Mouse (Mus musculus) limb, embryonic 14.5 days (tissue): ENCODE results near the gene Tpd52l1. TPM values are rescaled to one million over a fixed set of nuclear protein-coding genes. Genes with fewer than 3 reads are reported as not detected.

Source experiments
- ATAC-seq: fragments of 200-750 bp; cut with Nextera tagmentation; 2 replicates; pipeline ENCODE4 v1.8.0; 2017; ENCODE audit warnings: low read depth, moderate number of reproducible peaks, moderate TSS enrichment; ENCODE audit not compliant: low FRiP score
- DNase-seq: peaks from one replicate; pipeline ENCODE4 v3.0.0-alpha.2; 2015; ENCODE audit warnings: low spot score
- H3K27ac ChIP-seq: fragments of 300-500 bp; sonication (generic); replicated peaks from 2 replicates; pipeline ENCODE4 v1.5.1; 2014; ENCODE audit warnings: low read depth, mild to moderate bottlenecking, low read length, moderate library complexity, mixed read lengths
- H3K27me3 ChIP-seq: fragments of 300-500 bp; sonication (generic); 2 replicates; pipeline ENCODE4 v1.6.1; 2014; ENCODE audit warnings: low read length, mixed read lengths; ENCODE audit not compliant: control insufficient read depth, insufficient read depth
- H3K36me3 ChIP-seq: fragments of 300-500 bp; sonication (generic); 2 replicates; pipeline ENCODE4 v1.6.1; 2014; ENCODE audit warnings: mild to moderate bottlenecking, low read length, moderate library complexity, mixed read lengths; ENCODE audit not compliant: control insufficient read depth, insufficient read depth
- H3K4me1 ChIP-seq: fragments of 300-500 bp; sonication (generic); 2 replicates; pipeline ENCODE4 v1.6.1; 2014; ENCODE audit warnings: antibody characterized with exemption, low read length, mixed read lengths; ENCODE audit not compliant: control insufficient read depth, insufficient read depth
- H3K4me2 ChIP-seq: fragments of 300-500 bp; sonication (generic); replicated peaks from 2 replicates; pipeline ENCODE4 v1.6.1; 2014; ENCODE audit warnings: low read depth, mild to moderate bottlenecking, low read length, moderate library complexity; ENCODE audit not compliant: severe bottlenecking
- H3K4me3 ChIP-seq: fragments of 300-500 bp; sonication (generic); replicated peaks from 2 replicates; pipeline ENCODE4 v1.5.1; 2014; ENCODE audit warnings: low read length
- H3K9ac ChIP-seq: fragments of 300-500 bp; sonication (generic); 2 replicates; pipeline ENCODE4 v1.6.1; 2014; ENCODE audit warnings: mild to moderate bottlenecking, low read depth, low read length, moderate library complexity; ENCODE audit not compliant: severe bottlenecking
- H3K9me3 ChIP-seq: fragments of 300-500 bp; sonication (generic); 2 replicates; pipeline ENCODE4 v1.6.1; 2016; ENCODE audit warnings: low read length; ENCODE audit not compliant: control insufficient read depth
- POLR2A ChIP-seq: fragments of 200-500 bp; IDR thresholded peaks from 2 replicates; pipeline ENCODE4 v1.8.0; 2012; ENCODE audit warnings: inconsistent platforms, mild to moderate bottlenecking, moderate library complexity, borderline replicate concordance; ENCODE audit not compliant: insufficient read depth, insufficient read length; ENCODE audit errors: extremely low read depth
- WGBS: fragments of 180-500 bp; shearing (Covaris S2); extraction: QIAGEN DNeasy Blood & Tissue Kit; methylation state at CpG from one replicate; pipeline ENCODE4 v1.1.7; 2014; 5-methylcytosine and 5-hydroxymethylcytosine counted together
- polyA plus RNA-seq, 2 experiments: library from polyadenylated mRNA; depleted of rRNA in 1 of 2; stranded (reverse) in 1 of 2; unstranded in 1 of 2; fragments of >200 nt; fragmentation: Nextera tagmentation in 1 of 2; extraction: Ambion mirVana in 1 of 2; gene quantifications; 2 replicates each; pipeline versions ENCODE4 v1.2.1 to v1.2.3; 2012 to 2014

The Tpd52l1 gene
- polyA plus RNA-seq, 2 experiments, result 31.7 to 47.2 TPM

DNA sequence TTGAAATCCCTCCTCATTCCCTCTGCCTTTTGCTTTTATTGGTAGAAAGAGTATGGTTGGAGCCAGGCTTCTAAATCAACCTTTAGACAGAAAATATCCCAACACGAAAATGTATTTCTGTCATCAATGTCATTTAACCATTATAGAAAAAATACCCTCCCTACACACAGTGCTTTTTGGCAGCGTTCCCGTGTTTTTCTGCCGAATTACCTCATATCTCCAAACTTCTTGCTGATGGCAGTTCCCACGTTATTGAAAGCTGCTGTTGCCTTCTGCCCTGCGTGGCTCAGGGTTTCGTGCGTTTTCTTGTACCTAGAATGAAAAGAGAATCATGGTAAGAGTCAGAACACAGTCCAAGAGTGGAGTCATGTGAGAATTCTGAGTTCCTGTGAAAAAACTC, 99.4 kb downstream of the Tpd52l1 start:
- H3K4me3 ChIP-seq, result no peak overlapping the region
- no peak for TF ChIP-seq POLR2A
- DNase-seq, result peak; percentile 53
- H3K36me3 ChIP-seq, result no peaks in the 10 kb centered on the region
- 70% methylated on average over 8 of the region's 8 CpGs for WGBS
- H3K9me3 ChIP-seq, result no peaks in the 10 kb centered on the region
- H3K4me2 ChIP-seq, result no peak overlapping the region
- H3K9ac ChIP-seq, result no peak overlapping the region
- no peaks in the 10 kb centered on the region for H3K4me1 ChIP-seq
- no peak overlapping the region for H3K27ac ChIP-seq
- ATAC-seq, result no peak
- H3K27me3 ChIP-seq, result no peaks in the 10 kb centered on the region

DNA sequence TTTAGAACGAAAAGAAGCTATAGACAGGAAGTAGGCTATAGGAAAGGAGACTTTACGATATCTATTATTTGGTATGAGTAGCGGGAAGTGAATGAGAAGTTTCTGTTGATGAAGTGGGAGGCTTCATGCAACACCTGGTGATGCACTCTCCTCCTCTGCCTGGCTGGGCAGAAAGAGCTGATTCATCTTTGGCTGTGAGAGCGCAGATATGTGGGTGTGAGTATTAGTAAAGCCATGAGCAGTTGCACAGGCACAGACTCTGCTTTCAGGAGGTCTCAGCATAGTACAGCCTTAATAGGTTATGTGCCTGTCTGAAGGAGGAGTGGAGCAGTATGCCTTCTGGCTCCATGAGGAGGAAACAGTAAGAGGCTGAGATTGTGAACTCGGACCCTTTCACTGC, 109.3 kb downstream of the Tpd52l1 start:
- 77% methylated on average over 5 of the region's 5 CpGs for WGBS
- Histone ChIP-seq H3K27me3 (no peaks in the 10 kb centered on the region), H3K9me3 (no peaks in the 10 kb centered on the region), H3K4me2 (no peak overlapping the region), H3K36me3 (no peaks in the 10 kb centered on the region), H3K27ac (no peak overlapping the region), H3K9ac (no peak overlapping the region), H3K4me1 (no peaks in the 10 kb centered on the region), H3K4me3 (no peak overlapping the region)
- DNase-seq, result no peak
- no peak for TF ChIP-seq POLR2A
- no peak for ATAC-seq

DNA sequence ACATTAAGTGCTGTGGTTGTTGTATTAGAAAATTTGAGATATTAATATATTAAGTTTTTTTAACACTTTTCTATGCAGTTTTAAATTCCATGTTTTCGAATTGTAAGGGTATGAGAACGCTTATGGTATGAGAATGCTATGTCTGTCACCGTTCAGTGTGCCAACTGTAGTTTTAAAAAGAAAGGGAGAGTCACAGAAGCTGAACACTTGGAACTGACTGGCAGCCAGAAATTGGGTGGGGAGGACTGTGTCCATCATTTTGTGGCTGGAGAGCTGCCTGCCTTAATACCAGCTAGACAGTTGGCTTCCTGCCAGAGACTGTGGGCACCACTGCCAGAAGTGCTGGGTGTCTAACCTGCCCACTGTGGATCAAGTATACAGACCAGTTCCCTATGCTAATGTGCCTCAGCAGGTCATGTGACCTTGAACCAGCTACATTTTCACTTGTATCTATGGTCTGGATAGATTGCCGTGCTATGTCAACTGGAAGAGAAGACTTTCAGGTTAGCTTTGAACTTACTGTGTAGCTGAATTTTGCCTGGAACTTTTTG, 114.5 kb downstream of the Tpd52l1 start:
- TF ChIP-seq POLR2A, result no peak
- H3K27ac ChIP-seq, result no peak overlapping the region
- H3K4me2 ChIP-seq, result no peak overlapping the region
- H3K36me3 ChIP-seq, result peaks cover 20% of the 10 kb centered on the region
- no peak overlapping the region for H3K4me3 ChIP-seq
- no peaks in the 10 kb centered on the region for H3K4me1 ChIP-seq
- 89% methylated on average over 4 of the region's 4 CpGs for WGBS
- ATAC-seq (no peak), DNase-seq (no peak)
- H3K9me3 ChIP-seq, result no peaks in the 10 kb centered on the region
- H3K9ac ChIP-seq, result no peak overlapping the region
- no peaks in the 10 kb centered on the region for H3K27me3 ChIP-seq

GRCm38 (mm10) chr10:31330286-31330962, 115.3 kb downstream of the Tpd52l1 start:
- 90% methylated on average over 3 of the region's 3 CpGs for whole genome bisulfite sequencing
- H3K4me3 ChIP-seq, result no peak overlapping the region
- H3K4me1 ChIP-seq, result no peaks in the 10 kb centered on the region
- H3K9ac ChIP-seq, result no peak overlapping the region
- no peaks in the 10 kb centered on the region for H3K9me3 ChIP-seq
- H3K27me3 ChIP-seq, result no peaks in the 10 kb centered on the region
- ATAC-seq (no peak), DNase-seq (no peak)
- no peak for TF ChIP-seq POLR2A
- no peak overlapping the region for H3K4me2 ChIP-seq
- no peak overlapping the region for H3K27ac ChIP-seq
- H3K36me3 ChIP-seq, result peaks cover 25% of the 10 kb centered on the region

- Histone ChIP-seq H3K4me2 (no peak overlapping the region), H3K4me3 (no peak overlapping the region), H3K4me1 (no peaks in the 10 kb centered on the region), H3K36me3 (peaks cover 25% of the 10 kb centered on the region), H3K9ac (no peak overlapping the region), H3K27me3 (no peaks in the 10 kb centered on the region), H3K27ac (no peak overlapping the region), H3K9me3 (no peaks in the 10 kb centered on the region)
- no peak for TF ChIP-seq POLR2A
- 36% methylated on average over 1 of the region's 1 CpGs for WGBS
- ATAC-seq, result no peak
- no peak for DNase-seq
Observed at GRCm38 (mm10) chr10:31329436-31329835, 116.3 kb downstream of the Tpd52l1 start.

DNA sequence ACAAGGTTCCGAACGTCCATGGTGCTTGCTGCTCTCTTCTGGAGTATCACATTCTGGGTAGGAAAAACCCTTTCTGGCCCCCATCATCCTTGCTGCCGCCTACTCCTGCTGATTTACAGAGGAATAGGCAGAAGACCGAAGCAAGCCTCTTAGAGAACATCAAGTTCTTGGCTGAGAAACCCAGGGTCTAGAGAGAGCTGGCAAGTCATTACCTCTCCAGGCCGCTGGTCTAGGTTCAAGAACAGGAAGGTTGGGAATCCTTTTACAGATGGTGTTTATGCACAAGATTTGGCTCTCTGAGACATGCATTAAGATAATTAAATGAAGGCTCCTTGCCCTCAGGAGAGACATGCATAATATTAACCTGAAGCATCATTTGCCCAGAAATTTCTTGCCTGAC, 127.3 kb downstream of the Tpd52l1 start:
- Histone ChIP-seq H3K27me3 (no peaks in the 10 kb centered on the region), H3K27ac (no peak overlapping the region), H3K36me3 (peaks cover 26% of the 10 kb centered on the region), H3K4me1 (0 out of 2 replicates have a peak, but pooled peaks cover 4% of the 10 kb centered on the region), H3K9me3 (no peaks in the 10 kb centered on the region), H3K4me3 (no peak overlapping the region), H3K9ac (no peak overlapping the region), H3K4me2 (no peak overlapping the region)
- 75% methylated on average over 5 of the region's 5 CpGs for WGBS
- DNase-seq (no peak), ATAC-seq (no peak)
- TF ChIP-seq POLR2A, result no peak
